Mouse (Mus musculus) Patski (cell line): ENCODE results near the gene Elmo1. TPM values are rescaled to one million over a fixed set of nuclear protein-coding genes. Genes with fewer than 3 reads are reported as not detected.

Source experiments
- ATAC-seq: fragments of 100-300 bp; one replicate; pipeline ENCODE4 v1.8.0; 2021
- CTCF ChIA-PET: fragments of 350-600 bp; sonication (Branson Sonifier 250); formaldehyde crosslinking; loops from one replicate; lab custom pipeline; 2022; ENCODE audit warnings: inconsistent platforms; lab: Charles Lee
- POLR2A ChIA-PET: fragments of 350-600 bp; sonication (Branson Sonifier 250); formaldehyde crosslinking; loops from one replicate; lab custom pipeline; 2022; ENCODE audit warnings: antibody characterized with exemption, inconsistent platforms; lab: Charles Lee
- DNase-seq: peaks from one replicate; pipeline ENCODE4 v3.0.0-alpha.2; 2011; ENCODE audit warnings: low read depth, low spot score
- H3K27me3 ChIP-seq: fragments of 371-371 bp; one replicate; pipeline ENCODE4 v1.5.1; 2021
- CTCF ChIP-seq: fragments of 100-300 bp; IDR thresholded peaks from one replicate; pipeline ENCODE4 v1.5.1; 2021
- in situ Hi-C: fragments of 300-500 bp; cut with MboI; formaldehyde crosslinking; loops from 3 replicates; pipeline ENCODE4 v1.11.1; 2018; ENCODE audit warnings: low pct_unique_long_range_greater_than_20kb, mixed read lengths
- polyA plus RNA-seq: library from polyadenylated mRNA; unstranded; gene quantifications from one replicate; pipeline ENCODE4 v1.2.3, GENCODE M21; 2021

The Elmo1 gene
- polyA plus RNA-seq, 1 experiment from 2014 or later, result 0.08 TPM

- POLR2A ChIA-PET, result interaction anchor here (0.6 kb wide), 1 partner anchor 25 kb away, joined by 3 read pairs; no protein-coding TSS in a partner anchor
- CTCF ChIA-PET, result interaction anchor here (0.5 kb wide), 1 partner anchor 9 kb away, joined by 3 read pairs; no protein-coding TSS in a partner anchor
- ATAC-seq, result no peak
These were observed 495.5 kb downstream of the Elmo1 start for GRCm38 (mm10) chr13:20585868-20586267.

DNA sequence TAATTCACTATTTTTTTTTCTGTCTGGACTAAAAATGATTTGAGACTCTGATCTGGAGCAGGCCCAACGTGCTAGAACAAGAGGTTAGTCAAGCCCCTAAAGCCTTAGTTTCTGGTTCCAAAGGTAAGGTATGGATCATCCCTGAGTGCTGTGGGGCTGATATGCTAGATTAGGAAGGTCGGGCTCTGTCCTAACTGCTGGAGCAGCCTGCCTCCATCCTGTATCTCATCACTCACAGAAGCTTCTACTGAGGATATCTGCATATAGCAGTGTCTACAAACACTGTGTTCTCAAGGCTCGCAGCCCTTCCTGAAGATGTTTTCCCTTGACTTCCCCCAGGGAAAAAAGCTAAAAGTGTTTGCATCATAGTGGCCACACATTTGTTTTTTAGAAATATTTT lies 496.1 kb downstream of the Elmo1 start:
- no peaks in the 10 kb centered on the region for H3K27me3 ChIP-seq
- CTCF ChIA-PET, result no interaction called here
- TF ChIP-seq CTCF, result no peak
- DNase-seq (no peak), ATAC-seq (no peak)
- in situ Hi-C loops, result no loop called here
- POLR2A ChIA-PET, result no interaction called here

More at GRCm38 (mm10) chr13:20585868-20586267, 495.5 kb downstream of the Elmo1 start:
- in situ Hi-C loops, result no loop called here
- DNase-seq, result no peak
- H3K27me3 ChIP-seq, result no peaks in the 10 kb centered on the region
- no peak for TF ChIP-seq CTCF

GRCm38 (mm10) chr13:20590983-20591382 lies 500.6 kb downstream of the Elmo1 start:
- no peaks in the 10 kb centered on the region for H3K27me3 ChIP-seq
- ChIA-PET POLR2A (no interaction called here), CTCF (no interaction called here)
- no peak for TF ChIP-seq CTCF
- DNase-seq, result no peak
- ATAC-seq, result no peak
- in situ Hi-C loops, result no loop called here

DNA sequence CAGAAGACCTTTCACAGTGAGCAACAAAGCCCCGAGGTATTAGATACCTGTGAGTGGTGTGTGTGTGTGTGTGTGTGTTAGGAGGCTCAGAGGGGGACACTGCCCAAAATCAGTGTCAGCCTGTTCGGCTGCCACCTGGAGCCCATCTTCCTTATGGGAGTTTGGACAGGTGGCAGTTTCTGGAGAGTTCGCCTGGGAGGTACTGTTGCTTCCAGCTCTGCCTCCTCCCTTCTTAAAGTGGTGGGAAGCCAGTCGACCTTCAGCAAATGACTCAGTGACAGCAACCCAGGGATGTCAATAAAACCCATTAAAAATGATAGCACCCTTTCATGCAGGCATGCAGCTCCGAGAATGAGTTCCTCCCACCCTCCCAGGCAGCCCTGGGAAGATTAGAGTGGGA lies 506.9 kb downstream of the Elmo1 start:
- ChIA-PET CTCF (interaction anchor here (1.1 to 1.2 kb wide), 2 partner anchors 10 to 11 kb away, joined by 3 to 6 read pairs; no protein-coding TSS in a partner anchor), POLR2A (no interaction called here)
- TF ChIP-seq CTCF, result no peak
- ATAC-seq (no peak), DNase-seq (no peak)
- peaks cover 7% of the 10 kb centered on the region for H3K27me3 ChIP-seq
- in situ Hi-C loops, result no loop called here

- no peak for ATAC-seq
- ChIA-PET POLR2A (no interaction called here), CTCF (no interaction called here)
- in situ Hi-C loops, result no loop called here
- peaks cover 7% of the 10 kb centered on the region for H3K27me3 ChIP-seq
- no peak for DNase-seq
- no peak for TF ChIP-seq CTCF
These were observed 508.2 kb downstream of the Elmo1 start for GRCm38 (mm10) chr13:20598618-20599017.

- no peak for TF ChIP-seq CTCF
- ChIA-PET POLR2A (no interaction called here), CTCF (interaction anchor here (0.6 kb wide), 1 partner anchor 146 kb away, joined by 3 read pairs; no protein-coding TSS in a partner anchor)
- ATAC-seq (no peak), DNase-seq (no peak)
- H3K27me3 ChIP-seq, result peaks cover 7% of the 10 kb centered on the region
- in situ Hi-C loops, result no loop called here
These were observed 509.9 kb downstream of the Elmo1 start for GRCm38 (mm10) chr13:20600246-20600645.

DNA sequence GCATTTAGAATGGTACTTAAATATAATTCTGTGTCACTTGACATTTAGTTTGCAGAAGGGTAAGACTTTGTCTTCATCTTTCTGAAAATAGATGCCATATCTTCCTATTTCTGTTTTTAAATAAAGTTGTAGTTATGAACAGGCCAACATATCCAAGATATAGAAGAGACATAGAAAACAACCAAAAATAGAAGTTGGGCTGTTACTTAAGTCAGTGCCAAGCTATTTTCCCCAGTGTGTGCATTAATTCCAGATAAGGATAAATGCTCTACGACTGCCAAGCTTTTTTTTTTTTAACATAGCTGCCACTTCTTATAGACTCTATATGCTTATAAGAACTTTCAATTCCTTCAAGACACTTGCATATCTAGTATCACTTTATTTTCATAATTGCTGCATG lies 511.0 kb downstream of the Elmo1 start:
- ATAC-seq (no peak), DNase-seq (no peak)
- CTCF ChIA-PET, result no interaction called here
- in situ Hi-C loops, result no loop called here
- H3K27me3 ChIP-seq, result peaks cover 7% of the 10 kb centered on the region
- TF ChIP-seq CTCF, result no peak
- POLR2A ChIA-PET, result no interaction called here

DNA sequence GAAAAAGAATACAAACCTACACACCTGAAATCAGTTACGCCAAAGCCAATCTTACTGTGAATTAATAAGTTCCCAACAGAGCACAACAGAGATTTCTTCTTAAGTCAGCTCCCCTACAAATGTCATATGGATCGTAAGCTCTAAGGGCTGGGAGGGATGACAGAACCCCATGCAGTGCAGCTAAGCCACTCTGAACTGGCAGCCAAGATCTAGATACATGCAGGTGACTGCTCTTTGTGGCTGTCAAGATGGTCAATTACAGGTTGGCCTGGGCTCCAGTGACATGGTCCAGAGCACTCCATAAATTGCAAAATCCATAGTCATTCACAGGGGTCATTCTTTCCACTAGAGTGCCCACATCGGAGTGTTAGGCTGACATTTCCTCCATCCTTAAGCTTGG lies 516.5 kb downstream of the Elmo1 start:
- no peaks in the 10 kb centered on the region for H3K27me3 ChIP-seq
- no peak for TF ChIP-seq CTCF
- CTCF ChIA-PET, result no interaction called here
- in situ Hi-C loops, result no loop called here
- no peak for ATAC-seq
- POLR2A ChIA-PET, result no interaction called here
- DNase-seq, result no peak

DNA sequence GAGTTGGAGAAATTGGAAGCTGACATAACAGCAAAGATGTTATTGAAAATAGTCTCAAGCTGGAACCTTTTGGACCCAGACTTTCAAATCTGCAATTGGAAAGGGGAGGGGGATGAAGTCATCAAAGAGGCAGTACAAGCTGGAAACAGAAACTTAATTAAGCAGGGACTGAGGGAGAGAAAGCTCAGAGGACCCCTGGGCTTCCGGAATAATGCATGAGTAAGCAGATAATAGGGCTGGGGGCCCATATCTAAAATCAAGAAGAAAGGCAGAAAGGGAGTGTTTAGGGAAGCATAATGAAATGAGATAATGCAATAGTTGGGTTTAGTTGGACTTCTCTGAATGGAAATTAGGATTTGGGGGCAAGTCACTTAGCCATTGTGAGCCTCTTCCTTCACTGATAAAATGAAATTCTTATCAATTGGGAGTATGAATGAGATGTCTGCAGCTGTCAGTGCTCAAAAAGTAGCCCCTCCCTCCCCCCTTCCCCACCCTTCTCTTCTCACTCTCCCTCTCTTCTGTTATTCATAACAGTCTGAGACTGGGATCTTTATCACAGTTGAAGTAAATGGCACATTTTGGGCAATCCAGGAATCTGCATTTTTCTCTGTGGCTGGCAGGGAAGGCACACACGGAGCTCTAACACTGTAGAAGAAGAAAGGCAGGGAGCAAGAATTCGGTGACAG lies 518.8 kb downstream of the Elmo1 start:
- in situ Hi-C loops, result no loop called here
- DNase-seq (no peak), ATAC-seq (no peak)
- no peaks in the 10 kb centered on the region for H3K27me3 ChIP-seq
- ChIA-PET POLR2A (no interaction called here), CTCF (interaction anchor here (1.2 kb wide), 1 partner anchor 12 kb away, joined by 3 read pairs; no protein-coding TSS in a partner anchor)
- no peak for TF ChIP-seq CTCF

DNA sequence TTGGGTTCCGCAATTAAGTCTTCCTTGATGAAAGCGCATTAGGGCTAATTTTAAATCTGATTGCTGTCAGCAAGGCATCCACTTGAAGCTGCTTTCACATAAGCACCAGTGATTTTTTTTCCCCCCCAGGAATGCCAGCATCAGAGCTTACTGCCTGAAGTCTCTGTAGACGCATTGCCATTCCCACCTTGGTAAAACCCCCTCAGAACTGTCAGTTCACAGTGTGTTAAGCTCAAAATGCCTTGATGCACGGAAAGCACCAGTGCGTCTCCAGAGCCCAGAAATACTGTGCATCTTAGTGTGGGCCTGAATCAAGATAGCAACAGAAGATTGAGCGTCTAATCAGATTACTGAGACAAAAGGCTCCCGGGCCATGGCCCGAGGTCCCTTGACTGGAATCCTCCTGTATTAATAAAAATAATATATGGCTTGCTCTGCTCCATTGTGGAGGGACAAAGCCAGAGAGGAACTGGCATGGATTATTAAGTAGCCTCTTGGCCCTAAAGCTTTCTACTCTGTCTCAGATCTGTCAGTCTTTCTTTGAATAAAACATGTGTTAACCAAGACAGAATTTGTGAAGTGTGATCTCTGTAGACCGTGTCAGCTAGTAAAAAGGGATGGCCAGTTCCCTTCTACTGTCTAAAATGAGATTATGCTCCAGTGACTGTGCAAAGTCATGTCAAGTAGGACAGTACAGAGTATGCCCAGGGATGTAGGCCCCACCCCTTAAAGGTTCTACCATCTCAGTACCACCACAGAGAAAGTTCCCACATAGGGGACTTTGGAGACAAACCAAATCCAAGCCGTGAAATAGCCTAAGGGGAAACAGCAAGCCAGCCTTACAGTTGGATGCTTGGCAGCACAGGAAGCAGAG lies 525.4 kb downstream of the Elmo1 start:
- ChIA-PET POLR2A (no interaction called here), CTCF (no interaction called here)
- no peak for TF ChIP-seq CTCF
- DNase-seq (no peak), ATAC-seq (no peak)
- no peaks in the 10 kb centered on the region for H3K27me3 ChIP-seq
- in situ Hi-C loops, result no loop called here

DNA sequence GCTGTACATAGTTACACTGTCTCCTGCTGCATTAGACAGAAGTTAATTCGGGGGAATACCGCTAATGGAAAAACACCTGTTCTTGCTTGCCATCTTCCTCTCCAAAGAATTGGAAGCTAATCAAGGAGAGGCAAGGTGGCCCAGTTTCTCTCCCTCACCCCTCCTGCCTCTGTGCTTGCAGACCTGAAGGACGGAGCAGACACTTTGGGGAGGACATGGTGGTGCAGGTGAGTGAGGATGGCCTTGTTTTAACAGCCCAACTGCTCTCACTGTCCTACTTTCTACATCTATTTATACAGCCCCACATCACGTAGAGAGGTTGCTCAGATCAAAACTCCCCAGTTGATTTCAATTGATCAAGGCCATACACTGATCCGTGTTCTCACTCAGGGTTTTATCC lies 529.5 kb downstream of the Elmo1 start:
- no peak for ATAC-seq
- in situ Hi-C loops, result no loop called here
- DNase-seq, result no peak
- CTCF ChIA-PET, result no interaction called here
- H3K27me3 ChIP-seq, result no peaks in the 10 kb centered on the region
- POLR2A ChIA-PET, result no interaction called here
- no peak for TF ChIP-seq CTCF
